Mouse (Mus musculus) myocyte (in vitro differentiated cells): Measurements from ENCODE around the gene Wdr53. TPM values are rescaled to one million over a fixed set of nuclear protein-coding genes. Genes with fewer than 3 reads are reported as not detected.

ENCODE experiments used
- H3K27me3 ChIP-seq: one replicate; pipeline ENCODE4 v1.6.1; 2011; ENCODE audit not compliant: control insufficient read depth, insufficient read depth, insufficient read length
- H3K36me3 ChIP-seq: one replicate; pipeline ENCODE4 v1.6.1; 2011; ENCODE audit not compliant: control insufficient read depth, insufficient read depth
- H3K4me2 ChIP-seq: one replicate; pipeline ENCODE4 v1.6.1; 2011; ENCODE audit warnings: low read depth, control low read depth
- H3K4me3 ChIP-seq: one replicate; pipeline ENCODE4 v1.5.1; 2011; ENCODE audit warnings: mild to moderate bottlenecking, control low read depth, moderate library complexity
- H3K79me2 ChIP-seq: one replicate; pipeline ENCODE4 v1.6.1; 2011; ENCODE audit not compliant: control insufficient read depth, insufficient read depth
- H3ac ChIP-seq: one replicate; pipeline ENCODE4 v1.6.1; 2011; ENCODE audit not compliant: control insufficient read depth, insufficient read length
- CEBPB ChIP-seq: IDR thresholded peaks from 2 replicates; pipeline ENCODE4 v1.6.1; 2011; ENCODE audit warnings: mild to moderate bottlenecking, moderate library complexity; ENCODE audit not compliant: poor library complexity, insufficient read depth, severe bottlenecking
- E2F4 ChIP-seq: IDR thresholded peaks from one replicate; pipeline ENCODE4 v1.6.1; 2011; ENCODE audit warnings: mild to moderate bottlenecking, control low read depth, moderate library complexity; ENCODE audit not compliant: insufficient read depth
- MAX ChIP-seq: IDR thresholded peaks from one replicate; pipeline ENCODE4 v1.6.1; 2011; ENCODE audit warnings: low read depth, mild to moderate bottlenecking, control low read depth
- MYOD1 ChIP-seq, 3 experiments: IDR thresholded peaks; one replicate each; pipeline ENCODE4 v1.6.1; 2011; ENCODE audit warnings: control low read depth in 2 of 3, low read depth in 2 of 3, mild to moderate bottlenecking in 2 of 3, moderate library complexity in 1 of 3; ENCODE audit not compliant: insufficient read length in 2 of 3, control insufficient read depth in 1 of 3
- MYOG ChIP-seq, 3 experiments: IDR thresholded peaks; one replicate each; pipeline ENCODE4 v1.6.1; 2011; ENCODE audit warnings: control low read depth in 2 of 3, low read depth in 2 of 3, mild to moderate bottlenecking in 2 of 3; ENCODE audit not compliant: insufficient read length in 2 of 3, control insufficient read depth in 1 of 3, insufficient read depth in 1 of 3
- POLR2A ChIP-seq: IDR thresholded peaks from one replicate; pipeline ENCODE4 v1.6.1; 2011; ENCODE audit warnings: low read depth, mild to moderate bottlenecking, control low read depth, moderate library complexity; ENCODE audit not compliant: insufficient read length
- POLR2AphosphoS2 ChIP-seq: IDR thresholded peaks from one replicate; pipeline ENCODE4 v1.6.1; 2011; ENCODE audit warnings: low read depth, control low read depth; ENCODE audit not compliant: insufficient read length
- REST ChIP-seq: IDR thresholded peaks from one replicate; pipeline ENCODE4 v1.6.1; 2011; ENCODE audit warnings: mild to moderate bottlenecking, control low read depth, moderate library complexity; ENCODE audit not compliant: insufficient read depth, insufficient read length
- SRF ChIP-seq: IDR thresholded peaks from one replicate; pipeline ENCODE4 v1.6.1; 2011; ENCODE audit warnings: low read depth; ENCODE audit not compliant: control insufficient read depth, insufficient read length
- TCF12 ChIP-seq: IDR thresholded peaks from one replicate; pipeline ENCODE4 v1.6.1; 2011; ENCODE audit warnings: mild to moderate bottlenecking, control low read depth; ENCODE audit not compliant: poor library complexity, insufficient read depth, severe bottlenecking
- TCF3 ChIP-seq: IDR thresholded peaks from one replicate; pipeline ENCODE4 v1.6.1; 2011; ENCODE audit warnings: low read depth, control low read depth; ENCODE audit not compliant: insufficient read length
- USF1 ChIP-seq: IDR thresholded peaks from one replicate; pipeline ENCODE4 v1.6.1; 2011; ENCODE audit warnings: low read depth, mild to moderate bottlenecking, control low read depth, moderate library complexity
- polyA plus RNA-seq: library from polyadenylated mRNA; unstranded; fragments of >200 nt; fragmentation: generic; extraction: Trizol; gene quantifications from one replicate; pipeline ENCODE4 v1.2.1, GENCODE M21; 2012; ENCODE audit warnings: missing spikeins

The Wdr53 gene
- 6.9 TPM for polyA plus RNA-seq

GRCm38 (mm10) chr16:32246952-32247370 lies at the start of gene Wdr53, which contains the start of gene Fbxo45:
Wdr53 (plus strand) TSS chr16:32247227.
Fbxo45 (minus strand) TSS chr16:32247158.
- peaks cover 46% of the 10 kb centered on the region for H3K79me2 ChIP-seq
- no peaks in the 10 kb centered on the region for H3K36me3 ChIP-seq
- H3ac ChIP-seq: peak within 1 kb of the TSS; percentile 15
- H3K4me2 ChIP-seq: peak within 1 kb of the TSS; percentile 86
- no peaks in the 10 kb centered on the region for H3K27me3 ChIP-seq
- TF ChIP-seq MYOG (IDR thresholded peaks at IDR 0.05; ENCODE audit: control insufficient read depth in 1 of 3, insufficient read depth in 1 of 3, insufficient read length in 2 of 3, low read depth in 2 of 3): peak in 1 of 3 experiments; percentile 29
- peak; percentile 89 for TF ChIP-seq POLR2A
- TF ChIP-seq SRF: peak; percentile 82
- TF ChIP-seq E2F4: no peak
- no peak for TF ChIP-seq TCF12
- no peak for TF ChIP-seq REST
- peak; percentile 58 for TF ChIP-seq POLR2AphosphoS2
- H3K4me3 ChIP-seq: peak within 1 kb of the TSS; percentile 71

DNA sequence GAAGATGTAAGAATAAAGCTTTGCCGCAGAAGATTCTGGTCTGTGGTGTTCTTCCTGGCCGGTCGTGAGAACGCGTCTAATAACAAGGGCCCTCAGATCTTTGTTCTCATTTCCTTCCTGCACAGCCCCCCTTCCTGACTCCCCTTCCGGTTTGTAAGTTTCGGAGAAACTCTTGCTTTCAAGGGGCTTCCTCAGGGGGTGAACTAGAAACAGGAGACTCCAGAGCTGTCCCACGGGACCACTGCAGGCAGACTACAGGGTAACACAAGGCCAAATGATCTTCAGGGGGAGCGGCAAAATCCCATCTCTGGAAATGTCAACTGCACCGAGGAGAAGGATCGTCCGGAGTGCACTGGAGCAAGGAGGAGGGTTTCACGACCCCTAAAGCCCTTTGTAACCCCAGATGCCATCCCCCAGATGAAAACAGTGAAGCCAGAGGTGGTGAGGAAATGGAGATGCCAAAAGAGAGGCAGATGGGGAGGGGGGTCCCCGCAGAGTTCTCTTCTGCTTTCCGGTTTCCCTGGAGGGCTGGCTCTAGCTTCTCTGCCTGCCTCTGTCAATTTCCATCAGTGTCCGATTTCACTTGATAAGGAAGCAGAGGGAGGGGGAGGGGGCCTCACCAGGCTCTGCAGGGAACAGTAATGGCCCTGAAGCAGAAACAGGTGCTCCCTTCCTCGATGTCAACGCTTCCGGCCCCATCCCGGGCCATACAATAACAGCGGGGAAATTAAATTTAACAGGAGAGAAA lies 46.6 kb upstream of the Wdr53 start:
- no peak for TF ChIP-seq SRF
- no peak for TF ChIP-seq E2F4
- TF ChIP-seq POLR2A: no peak
- TF ChIP-seq POLR2AphosphoS2: no peak
- no peak for TF ChIP-seq CEBPB
- no peak for TF ChIP-seq REST
- TF ChIP-seq TCF12: no peak
- no peak for TF ChIP-seq MAX
- TF ChIP-seq MYOG (IDR thresholded peaks at IDR 0.05; ENCODE audit: control insufficient read depth in 1 of 3, insufficient read depth in 1 of 3, insufficient read length in 2 of 3, low read depth in 2 of 3): no peak
- no peak for TF ChIP-seq MYOD1 (IDR thresholded peaks at IDR 0.05; ENCODE audit: control insufficient read depth in 1 of 3, insufficient read length in 2 of 3, low read depth in 2 of 3)
- TF ChIP-seq USF1: no peak
- TF ChIP-seq TCF3: no peak
- H3K79me2 ChIP-seq: no peaks in the 10 kb centered on the region
- H3K36me3 ChIP-seq: no peaks in the 10 kb centered on the region
- H3K4me3 ChIP-seq: no peak overlapping the region
- H3K27me3 ChIP-seq: no peaks in the 10 kb centered on the region
- H3K4me2 ChIP-seq: no peak overlapping the region
- no peak overlapping the region for H3ac ChIP-seq

- no peaks in the 10 kb centered on the region for H3K27me3 ChIP-seq
- H3K79me2 ChIP-seq: no peaks in the 10 kb centered on the region
- H3ac ChIP-seq: no peak overlapping the region
- TF ChIP-seq TCF3 (no peak), POLR2AphosphoS2 (no peak), MAX (no peak), CEBPB (no peak), MYOG (IDR thresholded peaks at IDR 0.05; ENCODE audit: control insufficient read depth in 1 of 3, insufficient read depth in 1 of 3, insufficient read length in 2 of 3, low read depth in 2 of 3) (no peak), TCF12 (no peak), E2F4 (no peak), MYOD1 (IDR thresholded peaks at IDR 0.05; ENCODE audit: control insufficient read depth in 1 of 3, insufficient read length in 2 of 3, low read depth in 2 of 3) (no peak), SRF (no peak), REST (no peak), USF1 (no peak), POLR2A (no peak)
- no peak overlapping the region for H3K4me3 ChIP-seq
- no peak overlapping the region for H3K4me2 ChIP-seq
- no peaks in the 10 kb centered on the region for H3K36me3 ChIP-seq
These were observed 46.1 kb upstream of the Wdr53 start for GRCm38 (mm10) chr16:32201004-32201325.

GRCm38 (mm10) chr16:32202681-32203080 lies 44.3 kb upstream of the Wdr53 start:
- no peak overlapping the region for H3K4me3 ChIP-seq

GRCm38 (mm10) chr16:32204902-32205301 lies 42.1 kb upstream of the Wdr53 start:
- H3K4me2 ChIP-seq: no peak overlapping the region
- TF ChIP-seq SRF: no peak
- H3K36me3 ChIP-seq: no peaks in the 10 kb centered on the region
- peaks cover 8% of the 10 kb centered on the region for H3K27me3 ChIP-seq
- no peaks in the 10 kb centered on the region for H3K79me2 ChIP-seq
- H3ac ChIP-seq: no peak overlapping the region
- no peak overlapping the region for H3K4me3 ChIP-seq

More at GRCm38 (mm10) chr16:32202681-32203080, 44.3 kb upstream of the Wdr53 start:
- Histone ChIP-seq H3K27me3 (no peaks in the 10 kb centered on the region), H3K79me2 (no peaks in the 10 kb centered on the region), H3ac (no peak overlapping the region), H3K36me3 (no peaks in the 10 kb centered on the region), H3K4me2 (no peak overlapping the region)
- TF ChIP-seq MAX (no peak), POLR2AphosphoS2 (no peak), MYOG (IDR thresholded peaks at IDR 0.05; ENCODE audit: control insufficient read depth in 1 of 3, insufficient read depth in 1 of 3, insufficient read length in 2 of 3, low read depth in 2 of 3) (no peak)
